Mouse (Mus musculus): ENCODE results near the gene Gjc3.
A peak's percentile ranks its signal among the peaks of the same experiment; 100 is the strongest.
"Not testable (repeated sequence)": the region's sequence is repeated elsewhere in the genome, so short reads cannot be mapped to it uniquely, and the experiment has no call there.

Gene Gjc3

DNA sequence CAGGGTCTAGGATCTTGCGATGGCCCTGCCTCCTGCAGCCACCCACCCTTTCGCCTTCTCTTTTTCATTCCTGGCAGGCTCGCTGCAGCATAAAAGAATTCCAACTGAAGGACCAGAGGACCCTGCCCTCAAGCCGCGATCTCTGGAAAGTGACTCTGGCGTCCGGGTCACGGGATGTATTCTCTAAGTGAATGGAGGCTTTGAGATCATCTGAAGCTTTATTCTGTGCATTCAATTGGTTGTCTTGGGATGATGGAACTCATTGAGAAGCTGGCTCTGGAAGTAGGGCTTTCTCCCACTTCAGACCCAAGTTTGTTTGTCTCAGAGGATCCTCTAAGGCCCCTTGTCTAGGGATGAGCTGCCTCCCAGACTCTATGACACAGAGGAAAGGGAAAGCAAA is at the start of gene Gjc3:
TSS of gene Gjc3 (minus strand) at position 154 of the 400 bp plus-strand sequence.
- DNase-seq: no peak

GRCm38 (mm10) chr5:138012382-138012781 is 49.5 kb upstream of the Gjc3 start:
- no peak for DNase-seq

- DNase-seq: no peak
Observed at GRCm38 (mm10) chr5:138009437-138009836, 46.5 kb upstream of the Gjc3 start.

- no peak for DNase-seq
Observed at GRCm38 (mm10) chr5:137986351-137986750, 23.5 kb upstream of the Gjc3 start.

DNA sequence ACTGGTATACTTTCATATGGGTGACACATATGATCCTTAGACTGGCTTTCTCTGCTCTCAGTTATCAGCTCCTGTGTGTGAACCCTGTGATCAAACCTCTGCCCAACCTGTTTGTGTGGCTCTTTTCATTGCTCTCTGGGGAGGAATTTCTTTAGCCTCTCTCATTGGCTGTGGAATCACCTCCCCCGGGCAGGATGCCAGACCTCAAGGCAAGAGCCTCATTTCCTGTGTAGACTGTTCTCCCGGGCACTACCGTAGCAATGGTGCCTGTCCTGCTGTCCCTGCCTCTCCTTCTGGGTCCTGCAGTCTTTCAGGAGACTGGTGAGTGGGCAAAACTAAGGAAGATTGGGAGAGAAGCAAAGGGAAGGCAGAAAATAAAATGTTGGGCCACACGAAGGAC is 18.4 kb upstream of the Gjc3 start, which contains the start of gene Azgp1:
TSS of gene Azgp1 (plus strand) at position 221 of the 400 bp plus-strand sequence.
- no peak for DNase-seq

GRCm38 (mm10) chr5:137979081-137979480 is 16.2 kb upstream of the Gjc3 start:
- DNase-seq: no peak

DNA sequence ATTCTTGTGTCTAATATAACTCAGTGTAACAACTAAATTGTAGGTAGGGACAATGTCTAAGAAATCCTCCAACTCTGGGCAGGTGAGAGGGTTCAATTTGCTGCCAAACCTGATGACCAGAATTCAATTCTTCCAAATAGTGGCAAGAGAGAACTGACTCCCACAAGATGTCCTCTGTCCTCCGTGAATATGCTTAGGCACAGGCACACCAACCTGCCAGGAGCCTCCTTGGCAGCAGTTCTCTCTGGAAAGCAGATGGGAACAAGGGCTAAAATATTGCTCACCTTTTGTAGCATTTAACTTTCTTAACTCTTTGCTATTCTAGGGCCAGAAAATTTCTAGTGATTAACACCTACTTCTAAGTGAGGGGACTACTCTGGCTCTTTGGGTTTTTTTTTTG is 14.4 kb upstream of the Gjc3 start:
- no peak for DNase-seq

DNA sequence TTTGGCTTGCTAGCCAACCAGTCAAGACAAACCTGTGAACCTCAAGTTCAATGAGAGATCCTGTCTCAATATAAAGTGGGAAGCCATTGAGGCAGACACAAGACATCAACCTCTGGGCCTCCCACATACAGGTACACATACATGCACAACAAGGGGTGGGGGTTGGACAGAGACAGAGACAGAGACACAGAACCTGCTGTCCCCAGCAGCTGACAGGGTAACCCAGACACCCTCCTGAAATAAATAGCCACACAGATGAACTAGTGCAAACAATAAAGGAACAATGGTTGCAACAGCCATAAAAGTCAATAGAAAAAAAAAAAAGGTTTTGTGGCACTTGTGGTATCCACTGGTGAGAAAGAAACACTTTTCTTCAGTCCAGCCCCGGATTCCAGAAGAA is 12.5 kb upstream of the Gjc3 start:
- DNase-seq: no peak

GRCm38 (mm10) chr5:137974724-137975123 is 11.8 kb upstream of the Gjc3 start:
- no peak for DNase-seq

DNA sequence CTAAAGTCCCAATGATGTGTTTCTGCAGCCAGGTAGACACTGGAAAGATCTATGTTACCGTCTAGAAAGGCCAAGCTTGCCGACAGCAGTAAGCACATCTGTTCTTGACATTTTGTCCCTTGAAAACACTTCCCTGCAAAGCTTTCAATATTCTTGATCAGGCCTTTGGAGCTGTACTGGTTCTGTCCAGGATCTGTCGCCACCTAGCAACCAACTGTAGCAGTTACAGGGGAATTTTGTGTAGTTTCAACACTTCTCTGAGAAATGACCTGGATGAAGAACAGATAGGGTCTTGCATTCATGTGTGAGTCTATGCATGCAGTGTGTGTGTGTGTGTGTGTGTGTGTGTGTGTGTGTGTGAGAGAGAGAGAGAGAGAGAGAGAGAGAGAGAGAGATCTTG is 10.8 kb upstream of the Gjc3 start:
- peak; percentile 3 for DNase-seq

GRCm38 (mm10) chr5:137973161-137973560 is 10.3 kb upstream of the Gjc3 start:
- no peak for DNase-seq

- no peak for DNase-seq
Observed at GRCm38 (mm10) chr5:137966492-137966891, 3.6 kb upstream of the Gjc3 start.

DNA sequence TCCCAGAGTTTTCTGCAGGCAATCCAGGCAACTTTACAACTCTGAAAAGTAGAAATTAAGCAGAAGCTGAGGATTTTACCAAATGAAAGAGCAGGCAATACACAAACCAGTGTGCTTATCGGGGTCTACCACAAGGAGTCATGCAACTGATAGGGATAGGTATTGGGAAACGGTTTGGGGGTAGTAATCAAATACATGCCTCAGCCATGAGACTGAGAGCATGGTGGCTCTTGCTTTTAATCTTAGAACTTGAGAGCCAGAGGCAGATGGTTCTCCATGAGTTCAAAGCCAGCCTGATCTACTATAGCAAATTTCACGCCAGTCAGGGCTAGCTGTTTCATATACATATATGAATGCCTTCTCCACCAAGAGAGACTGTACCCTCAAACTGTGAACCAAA is 6.5 kb downstream of the Gjc3 start:
- no peak for DNase-seq

DNA sequence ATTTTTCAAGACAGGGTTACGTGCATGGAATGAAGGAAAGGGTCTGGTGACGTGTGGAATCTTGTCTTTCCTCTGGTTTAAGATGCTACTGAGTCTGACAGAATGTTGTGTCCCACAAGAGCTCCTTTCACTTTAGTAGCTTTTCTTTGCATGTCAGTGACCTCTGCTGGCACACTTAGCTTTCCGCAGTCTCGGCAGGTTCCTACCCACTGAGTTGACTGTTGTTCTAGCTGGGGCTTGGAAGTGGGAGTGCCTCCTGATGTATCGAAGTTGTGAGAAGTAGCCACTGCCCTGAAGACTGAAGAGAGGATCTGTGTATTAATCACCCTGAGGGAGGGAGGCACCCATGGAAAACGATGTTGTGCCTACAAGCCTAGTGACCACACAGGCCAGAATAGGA is 11.7 kb downstream of the Gjc3 start:
- peak; percentile 12 for DNase-seq

DNA sequence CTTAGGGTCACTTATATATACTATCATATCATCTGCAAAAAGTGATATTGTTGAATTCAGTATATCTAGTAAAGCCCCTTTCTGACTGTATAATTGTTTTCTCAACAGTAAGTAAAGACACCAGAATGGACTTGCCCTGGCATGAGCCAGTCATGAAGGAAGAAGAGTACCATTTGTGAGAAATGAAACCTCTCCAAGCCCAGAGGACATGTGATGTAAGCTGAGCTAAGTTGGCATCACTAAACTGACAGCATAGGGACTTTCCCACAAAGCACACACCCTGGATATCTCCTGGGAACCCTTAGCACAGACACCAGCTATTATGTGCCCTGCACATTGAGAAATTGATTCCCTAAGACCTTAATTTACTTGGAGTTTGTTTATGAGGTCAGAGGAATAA is 15.6 kb downstream of the Gjc3 start:
- no peak for DNase-seq

DNA sequence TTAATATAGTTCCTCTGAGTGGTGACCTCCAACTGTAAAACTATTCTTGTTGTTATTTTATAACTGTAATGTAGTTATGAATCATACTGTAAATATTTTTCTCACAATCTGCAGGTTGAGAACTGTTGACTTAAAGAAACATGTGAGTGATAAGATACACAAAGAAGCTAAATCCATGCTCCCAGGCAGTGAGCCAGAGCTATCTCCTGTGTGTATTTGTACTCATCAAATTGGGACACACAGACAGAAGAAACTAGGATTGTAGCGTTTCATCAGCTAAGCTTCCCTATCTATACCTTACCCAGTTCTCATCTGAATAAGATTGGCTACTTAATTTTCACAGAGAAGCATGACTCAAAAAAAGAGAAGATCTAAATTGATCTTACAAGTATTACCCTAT is 19.8 kb downstream of the Gjc3 start:
- DNase-seq: no peak

DNA sequence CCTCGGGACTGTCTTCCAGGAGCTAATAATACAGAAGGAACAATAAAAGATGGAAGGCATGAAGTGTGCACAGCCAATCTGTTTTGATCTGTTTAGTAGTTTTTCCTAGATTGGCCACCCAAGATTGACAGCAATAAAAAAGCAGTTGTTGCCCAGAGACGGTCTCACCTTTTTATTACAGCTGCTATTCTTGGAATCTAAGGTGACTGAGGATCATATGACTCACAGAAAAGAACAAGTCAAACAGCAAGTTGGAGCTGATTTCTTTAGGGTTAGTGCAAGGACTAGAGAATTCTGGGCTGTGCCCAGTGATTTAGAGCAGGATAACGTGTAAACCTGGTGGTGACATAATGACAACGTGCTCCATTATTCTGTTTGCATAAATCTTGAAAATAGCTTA is 21.9 kb downstream of the Gjc3 start:
- no peak for DNase-seq

DNA sequence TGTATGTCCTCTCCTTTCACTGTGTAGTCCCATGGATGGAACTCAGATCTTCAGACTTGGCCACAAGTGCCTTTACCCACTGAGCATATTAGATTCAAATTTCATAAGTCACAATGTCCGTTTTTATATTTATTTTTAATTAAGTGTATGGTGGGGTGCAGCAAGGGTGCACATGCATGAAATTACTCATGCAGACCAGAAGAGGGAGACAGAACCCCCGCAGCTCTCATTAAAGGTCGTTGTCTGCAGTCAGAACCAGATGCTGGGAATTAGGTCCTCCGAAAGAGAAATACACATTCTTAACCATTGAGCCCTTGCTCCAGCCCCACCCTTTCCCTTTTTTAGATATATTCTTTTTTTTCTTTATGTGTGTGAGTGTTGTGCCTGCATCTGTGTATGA is 25.7 kb downstream of the Gjc3 start:
- DNase-seq: no peak

DNA sequence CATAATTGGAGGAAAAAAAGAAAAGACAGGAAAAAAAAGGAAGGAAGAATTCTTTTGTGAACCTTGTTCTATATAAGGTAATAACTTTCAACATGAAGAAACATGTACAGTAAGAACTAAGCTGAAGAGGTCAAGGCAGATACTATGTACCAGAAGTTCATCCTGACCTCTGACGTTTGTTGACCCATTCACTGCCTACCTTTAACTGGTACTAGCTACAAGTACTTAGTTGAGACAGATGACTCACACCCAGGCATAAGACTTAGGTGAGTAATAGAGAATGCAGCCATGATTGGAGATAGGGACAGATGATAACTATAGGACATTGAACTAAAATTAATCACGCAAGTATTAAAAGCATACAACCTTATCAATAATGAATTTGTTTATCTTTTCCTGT is 26.4 kb downstream of the Gjc3 start:
- DNase-seq: no peak

DNA sequence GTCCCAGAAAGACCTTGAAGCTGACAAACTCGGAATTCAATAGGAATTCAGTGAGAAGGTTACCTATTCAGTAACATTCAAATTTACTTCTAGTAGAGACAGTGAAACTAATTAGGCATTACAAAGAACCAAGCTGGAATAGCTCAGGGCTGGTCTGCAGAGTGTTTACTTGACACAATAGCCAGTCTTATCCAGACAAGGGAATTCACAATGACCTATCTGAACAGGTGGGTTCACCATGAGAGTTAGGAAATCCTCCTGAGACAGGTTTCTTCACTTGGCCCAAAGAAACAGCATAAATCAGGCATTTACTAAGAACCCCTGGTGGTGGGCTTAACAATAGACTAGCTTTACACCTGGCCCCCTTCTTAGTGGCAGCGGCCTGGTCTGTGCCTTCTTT is 29.0 kb downstream of the Gjc3 start:
- DNase-seq: not testable (repeated sequence)

- DNase-seq: no peak
Observed at GRCm38 (mm10) chr5:137928439-137928838, 34.5 kb downstream of the Gjc3 start.

DNA sequence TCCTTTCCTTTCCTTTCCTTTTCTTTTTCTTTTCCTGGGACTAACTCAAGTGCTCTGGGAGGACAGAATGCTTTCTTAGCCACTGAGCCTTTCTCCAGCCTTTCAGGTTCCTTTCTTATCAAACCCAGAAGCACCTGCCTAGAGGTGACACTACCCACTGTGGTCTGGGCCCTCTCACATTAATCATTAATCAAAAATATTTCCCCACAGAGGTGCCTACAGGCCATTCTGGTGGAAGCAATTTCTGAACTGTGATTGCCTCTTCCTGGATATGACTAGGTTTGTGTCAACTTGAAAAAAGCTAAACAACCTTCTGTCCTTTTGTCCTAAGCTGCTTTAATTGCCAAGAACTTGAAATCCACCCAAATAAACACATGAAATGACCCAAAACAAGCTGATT is 40.7 kb downstream of the Gjc3 start:
- DNase-seq: no peak

- no peak for DNase-seq
Observed at GRCm38 (mm10) chr5:137921532-137921931, 41.4 kb downstream of the Gjc3 start, which contains the start of gene Cyp3a13. Gene Cyp3a13 (minus strand): TSS chr5:137921619.

GRCm38 (mm10) chr5:137915550-137915949 is 47.3 kb downstream of the Gjc3 start:
- DNase-seq: no peak

DNA sequence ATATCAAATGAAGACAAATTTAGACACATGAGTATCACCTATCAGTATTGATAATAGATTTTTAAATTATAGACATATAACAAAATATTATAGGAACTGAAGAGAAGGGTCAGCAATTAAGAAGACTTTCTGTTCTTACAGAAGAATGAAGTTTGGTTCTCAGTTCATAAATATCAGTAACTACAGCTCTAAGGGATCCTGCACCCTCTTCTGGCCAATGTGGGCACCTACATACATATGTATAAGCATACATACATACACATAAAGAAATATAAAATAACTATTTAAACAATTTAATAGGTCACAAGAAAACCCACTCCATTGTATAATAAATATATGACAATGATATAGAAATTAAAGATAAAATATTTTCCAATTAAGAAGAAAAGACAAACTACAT is 48.4 kb downstream of the Gjc3 start:
- no peak for DNase-seq

Data from right cerebral cortex, postnatal 4 days (tissue).